Mouse (Mus musculus): Measurements from ENCODE around the gene Olfr390.

Olfr390 gene

DNA sequence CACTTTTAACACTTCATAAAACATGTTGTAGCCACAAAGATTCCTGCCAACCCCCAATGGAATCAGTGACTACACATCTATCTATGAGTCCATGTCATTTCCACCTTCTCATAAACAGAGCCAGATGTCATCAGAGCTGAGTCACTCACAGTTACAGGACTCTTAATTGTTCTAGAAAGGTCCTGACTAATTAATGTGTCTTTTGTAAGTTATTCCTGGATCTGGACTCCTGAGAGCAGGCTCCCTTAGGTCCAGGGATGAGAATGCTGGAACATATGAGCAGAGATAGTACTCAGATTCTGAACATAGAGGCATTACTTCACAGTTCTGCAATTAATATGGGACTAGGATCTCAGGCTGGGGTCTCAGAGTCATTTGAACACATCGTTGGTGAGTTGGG is at the start of gene Olfr390:
Gene Olfr390 (plus strand): TSS at position 301 of the 400 bp plus-strand sequence.
- no peak for DNase-seq

DNA sequence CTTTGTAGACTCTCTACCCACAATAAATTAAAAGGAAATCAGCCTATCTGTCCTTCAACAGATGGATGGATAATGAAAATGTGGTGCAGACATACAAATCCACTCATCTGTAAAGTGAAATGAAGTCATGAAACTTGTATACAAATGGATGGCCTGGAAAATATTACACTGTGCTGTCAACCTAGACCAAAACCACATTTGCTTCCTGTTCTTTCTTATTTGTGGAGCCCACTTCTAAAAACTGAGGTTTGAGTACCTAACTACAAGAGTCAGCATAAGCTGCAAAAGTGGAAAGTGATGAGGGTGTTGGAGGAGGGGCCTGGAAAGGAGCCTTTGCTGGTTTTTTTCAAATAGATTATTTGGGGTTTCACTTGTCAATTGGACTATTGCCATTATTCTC is 23.6 kb upstream of the Olfr390 start:
- no peak for DNase-seq

DNA sequence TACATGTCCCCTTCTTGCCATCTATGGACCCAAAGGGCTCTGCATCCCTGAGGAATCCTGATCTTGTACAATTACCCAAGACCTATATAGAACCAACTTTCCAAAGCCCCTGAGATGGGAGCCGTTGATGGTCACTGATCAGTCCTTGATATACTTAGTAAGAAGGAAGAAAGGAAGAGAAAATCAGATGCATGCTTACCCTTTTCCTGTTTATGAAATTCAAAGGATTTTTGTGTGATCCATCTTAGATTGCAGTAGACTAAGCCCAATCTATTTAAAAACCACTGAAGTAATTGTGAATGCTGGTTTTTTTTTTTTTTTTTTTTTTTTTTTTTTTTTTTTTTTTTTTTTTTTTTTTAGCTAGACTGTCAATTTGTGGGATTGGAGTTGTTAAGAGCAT is 2.2 kb upstream of the Olfr390 start, which contains the start of gene Olfr389:
Gene Olfr389 (minus strand): TSS at position 101 of the 400 bp plus-strand sequence.
- no peak for DNase-seq

DNA sequence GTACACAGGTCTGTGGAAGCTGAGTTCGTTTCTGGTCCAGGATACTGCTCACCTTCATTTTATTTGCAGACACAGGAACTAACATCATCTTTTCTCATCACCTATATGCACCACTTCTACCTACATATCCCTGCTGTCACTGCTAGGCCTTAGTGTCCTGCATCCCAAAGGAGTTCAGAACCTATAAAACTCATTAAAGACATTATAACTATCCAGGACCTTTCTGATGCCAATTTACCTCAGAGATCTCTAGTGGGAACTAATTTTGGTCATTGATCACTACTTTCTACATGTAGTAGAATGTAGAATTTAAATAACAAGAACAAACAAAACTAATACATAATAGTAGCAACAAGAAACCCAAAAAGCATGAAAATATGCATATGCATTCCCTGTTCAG is 20.2 kb downstream of the Olfr390 start, which contains the start of gene Olfr391-ps:
Gene Olfr391-ps (minus strand): TSS at position 101 of the 400 bp plus-strand sequence.
- DNase-seq, result no peak

DNA sequence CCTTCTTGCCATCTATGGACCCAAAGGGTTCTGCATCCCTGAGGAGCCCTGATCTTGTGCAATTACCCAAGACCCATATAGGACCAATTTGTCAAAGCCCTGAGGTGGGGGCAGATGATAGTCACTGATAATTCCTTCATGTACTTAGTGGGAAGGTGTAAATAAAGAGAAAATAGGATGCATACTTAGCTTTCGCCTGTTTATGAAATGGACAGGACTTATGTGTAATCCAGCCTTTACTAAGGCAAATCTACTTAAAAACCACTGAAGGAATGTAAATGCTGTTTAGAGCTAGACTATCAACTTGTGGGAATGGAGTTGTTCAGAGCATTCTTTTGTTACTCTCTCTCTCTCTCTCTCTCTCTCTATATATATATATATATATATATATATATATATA is 34.2 kb downstream of the Olfr390 start, which contains the start of gene Olfr392:
Gene Olfr392 (minus strand): TSS at position 101 of the 400 bp plus-strand sequence.
- no peak for DNase-seq
